Mouse (Mus musculus): ENCODE measurements around the gene Fam167b. TPM values are rescaled to one million over a fixed set of nuclear protein-coding genes. Genes with fewer than 3 reads are reported as not detected.

Gene Fam167b
- polyA plus RNA-seq, 1 experiment from 2014 or later = 5.6 TPM

- 67% methylated on average over 11 of the region's 11 CpGs for WGBS
Measured at GRCm38 (mm10) chr4:129622120-129622802, 43.9 kb upstream of the Fam167b start.

GRCm38 (mm10) chr4:129621283-129621841 lies 43.0 kb upstream of the Fam167b start:
- 64% methylated on average over 8 of the region's 8 CpGs for WGBS
- Histone ChIP-seq H3K36me3 (ENCODE audit: control insufficient read depth, insufficient read depth, low read length) (peaks cover 22% of the 10 kb centered on the region), H3K4me3 (ENCODE audit: control insufficient read depth in 1 of 2, insufficient read depth in 1 of 2, low read depth in 1 of 2, low read length in 2 of 2) (no peak overlapping the region), H3K4me2 (ENCODE audit: low read length) (peak overlapping the region; percentile 32), H3K9me3 (ENCODE audit: control insufficient read depth, low read length) (no peaks in the 10 kb centered on the region), H3K4me1 (ENCODE audit: control insufficient read depth in 2 of 2, insufficient read depth in 2 of 2, low read length in 2 of 2) (peaks cover 22 to 30% of the 10 kb centered on the region in 2 experiments; a peak in 3 of 4 replicates), H3K27me3 (ENCODE audit: control insufficient read depth, insufficient read depth, low read length) (no peaks in the 10 kb centered on the region), H3K9ac (ENCODE audit: low read length) (no peak overlapping the region), H3K27ac (replicated peaks in 1 of 2; ENCODE audit: control insufficient read depth in 1 of 2, insufficient read depth in 1 of 2, low read depth in 2 of 2, low read length in 2 of 2) (peak overlapping the region; percentile 24 to 62)
- no peak for ATAC-seq (ENCODE audit: insufficient number of reproducible peaks, insufficient read depth, low FRiP score, low read depth)

More at GRCm38 (mm10) chr4:129622120-129622802, 43.9 kb upstream of the Fam167b start:
- H3K4me3 ChIP-seq (ENCODE audit: control insufficient read depth in 1 of 2, insufficient read depth in 1 of 2, low read depth in 1 of 2, low read length in 2 of 2) = peak overlapping the region in 1 of 2 experiments; percentile 65; a peak in 1 of 4 replicates
- peak overlapping the region; percentile 81 for H3K4me2 ChIP-seq (ENCODE audit: low read length)
- peaks cover 22% of the 10 kb centered on the region for H3K36me3 ChIP-seq (ENCODE audit: control insufficient read depth, insufficient read depth, low read length)
- peaks cover 22 to 30% of the 10 kb centered on the region in 2 experiments; a peak in 3 of 4 replicates for H3K4me1 ChIP-seq (ENCODE audit: control insufficient read depth in 2 of 2, insufficient read depth in 2 of 2, low read length in 2 of 2)
- no peaks in the 10 kb centered on the region for H3K27me3 ChIP-seq (ENCODE audit: control insufficient read depth, insufficient read depth, low read length)
- H3K9me3 ChIP-seq (ENCODE audit: control insufficient read depth, low read length) = no peaks in the 10 kb centered on the region
- H3K27ac ChIP-seq (replicated peaks in 1 of 2; ENCODE audit: control insufficient read depth in 1 of 2, insufficient read depth in 1 of 2, low read depth in 2 of 2, low read length in 2 of 2) = no peak overlapping the region; a peak in 1 of 4 replicates
- ATAC-seq (ENCODE audit: insufficient number of reproducible peaks, insufficient read depth, low FRiP score, low read depth) = no peak
- H3K9ac ChIP-seq (ENCODE audit: low read length) = no peak overlapping the region

GRCm38 (mm10) chr4:129620419-129621282 lies 42.3 kb upstream of the Fam167b start:
- WGBS = 81% methylated on average over 11 of the region's 11 CpGs
- H3K9me3 ChIP-seq (ENCODE audit: control insufficient read depth, low read length) = no peaks in the 10 kb centered on the region
- peaks cover 24% of the 10 kb centered on the region for H3K36me3 ChIP-seq (ENCODE audit: control insufficient read depth, insufficient read depth, low read length)
- peaks cover 22 to 29% of the 10 kb centered on the region in 2 experiments; a peak in 3 of 4 replicates for H3K4me1 ChIP-seq (ENCODE audit: control insufficient read depth in 2 of 2, insufficient read depth in 2 of 2, low read length in 2 of 2)
- ATAC-seq (ENCODE audit: insufficient number of reproducible peaks, insufficient read depth, low FRiP score, low read depth) = no peak
- H3K27ac ChIP-seq (replicated peaks in 1 of 2; ENCODE audit: control insufficient read depth in 1 of 2, insufficient read depth in 1 of 2, low read depth in 2 of 2, low read length in 2 of 2) = peak overlapping the region in 1 of 2 experiments; percentile 62
- peak overlapping the region; percentile 32 for H3K4me2 ChIP-seq (ENCODE audit: low read length)
- no peak overlapping the region for H3K4me3 ChIP-seq (ENCODE audit: control insufficient read depth in 1 of 2, insufficient read depth in 1 of 2, low read depth in 1 of 2, low read length in 2 of 2)
- no peaks in the 10 kb centered on the region for H3K27me3 ChIP-seq (ENCODE audit: control insufficient read depth, insufficient read depth, low read length)
- peak overlapping the region; percentile 8; the same call in 1 of the 2 replicates for H3K9ac ChIP-seq (ENCODE audit: low read length)

- peak; percentile 85 for ATAC-seq (ENCODE audit: insufficient number of reproducible peaks, insufficient read depth, low FRiP score, low read depth)
- Histone ChIP-seq H3K9ac (ENCODE audit: low read length) (peak within 1 kb of the TSS; percentile 86), H3K9me3 (ENCODE audit: control insufficient read depth, low read length) (no peaks in the 10 kb centered on the region), H3K4me1 (ENCODE audit: control insufficient read depth in 2 of 2, insufficient read depth in 2 of 2, low read length in 2 of 2) (peaks cover 14 to 23% of the 10 kb centered on the region in 2 experiments; a peak in 3 of 4 replicates), H3K4me2 (ENCODE audit: low read length) (peak within 1 kb of the TSS; percentile 94), H3K4me3 (ENCODE audit: control insufficient read depth in 1 of 2, insufficient read depth in 1 of 2, low read depth in 1 of 2, low read length in 2 of 2) (peak within 1 kb of the TSS; percentile 66 to 71), H3K27ac (replicated peaks in 1 of 2; ENCODE audit: control insufficient read depth in 1 of 2, insufficient read depth in 1 of 2, low read depth in 2 of 2, low read length in 2 of 2) (peak within 1 kb of the TSS; percentile 73 to 82), H3K27me3 (ENCODE audit: control insufficient read depth, insufficient read depth, low read length) (no peaks in the 10 kb centered on the region), H3K36me3 (ENCODE audit: control insufficient read depth, insufficient read depth, low read length) (peaks cover 27% of the 10 kb centered on the region)
- WGBS = 3% methylated on average over 43 of the region's 44 CpGs
Measured at GRCm38 (mm10) chr4:129618786-129619691, 40.7 kb upstream of the Fam167b start, which contains the start of gene Iqcc. Gene Iqcc (minus strand): TSS chr4:129619099.

GRCm38 (mm10) chr4:129618031-129618430 lies 39.7 kb upstream of the Fam167b start:
- 95% methylated on average over 5 of the region's 5 CpGs for WGBS
- Histone ChIP-seq H3K4me2 (ENCODE audit: low read length) (peak overlapping the region; percentile 94), H3K9ac (ENCODE audit: low read length) (peak overlapping the region; percentile 86), H3K36me3 (ENCODE audit: control insufficient read depth, insufficient read depth, low read length) (peaks cover 27% of the 10 kb centered on the region), H3K4me1 (ENCODE audit: control insufficient read depth in 2 of 2, insufficient read depth in 2 of 2, low read length in 2 of 2) (peaks cover 16 to 24% of the 10 kb centered on the region in 2 experiments), H3K27ac (replicated peaks in 1 of 2; ENCODE audit: control insufficient read depth in 1 of 2, insufficient read depth in 1 of 2, low read depth in 2 of 2, low read length in 2 of 2) (peak overlapping the region in 1 of 2 experiments; percentile 82; a peak in 1 of 4 replicates), H3K9me3 (ENCODE audit: control insufficient read depth, low read length) (no peaks in the 10 kb centered on the region), H3K27me3 (ENCODE audit: control insufficient read depth, insufficient read depth, low read length) (no peaks in the 10 kb centered on the region), H3K4me3 (ENCODE audit: control insufficient read depth in 1 of 2, insufficient read depth in 1 of 2, low read depth in 1 of 2, low read length in 2 of 2) (peak overlapping the region; percentile 66 to 71)
- ATAC-seq (ENCODE audit: insufficient number of reproducible peaks, insufficient read depth, low FRiP score, low read depth) = no peak

GRCm38 (mm10) chr4:129617121-129617641 lies 38.8 kb upstream of the Fam167b start:
- H3K9ac ChIP-seq (ENCODE audit: low read length) = no peak overlapping the region
- H3K36me3 ChIP-seq (ENCODE audit: control insufficient read depth, insufficient read depth, low read length) = peaks cover 27% of the 10 kb centered on the region

More at GRCm38 (mm10) chr4:129617121-129617641, 38.8 kb upstream of the Fam167b start:
- Histone ChIP-seq H3K27ac (replicated peaks in 1 of 2; ENCODE audit: control insufficient read depth in 1 of 2, insufficient read depth in 1 of 2, low read depth in 2 of 2, low read length in 2 of 2) (no peak overlapping the region), H3K4me2 (ENCODE audit: low read length) (no peak overlapping the region), H3K27me3 (ENCODE audit: control insufficient read depth, insufficient read depth, low read length) (no peaks in the 10 kb centered on the region), H3K4me3 (ENCODE audit: control insufficient read depth in 1 of 2, insufficient read depth in 1 of 2, low read depth in 1 of 2, low read length in 2 of 2) (no peak overlapping the region), H3K9me3 (ENCODE audit: control insufficient read depth, low read length) (no peaks in the 10 kb centered on the region), H3K4me1 (ENCODE audit: control insufficient read depth in 2 of 2, insufficient read depth in 2 of 2, low read length in 2 of 2) (peaks cover 8 to 16% of the 10 kb centered on the region in 2 experiments; a peak in 3 of 4 replicates)
- WGBS = 94% methylated on average over 7 of the region's 7 CpGs
- ATAC-seq (ENCODE audit: insufficient number of reproducible peaks, insufficient read depth, low FRiP score, low read depth) = no peak
